12 mouse cellular contexts compared by ENCODE assay signal in genomic region chr12:109545875-109546732, GRCm38 (mm10). TPM values are rescaled to one million over a fixed set of nuclear protein-coding genes. Genes with fewer than 3 reads are reported as not detected.
DNase-seq lines count a peak whose midpoint lies in the region; ATAC-seq lines count a peak whose summit lies in the region.
"Had no signal": no experiment of that assay in that cellular context is flagged by ENCODE, and none has a peak within 500 bp of the region (broad histone marks: within the 10 kb centered on the region; RNA-seq: fewer than 3 reads in every experiment).

No protein-coding gene starts in this region.

- no peaks in the 10 kb centered on the region; the same call in 1 of the 2 replicates for H3K36me3 ChIP-seq in neural tube, embryonic 11.5 days (ENCODE audit: control insufficient read depth, insufficient read depth, low read length)
- H3K36me3 ChIP-seq in forebrain, embryonic 11.5 days (ENCODE audit: control insufficient read depth, insufficient read depth, low read length): no peaks in the 10 kb centered on the region
- peaks cover 50% of the 10 kb centered on the region for H3K36me3 ChIP-seq in midbrain, embryonic 13.5 days

- peak; percentile 28 for DNase-seq in adrenal gland, postnatal 25 days
- DNase-seq in adrenal gland, postnatal 14 days: no peak
- peak; percentile 56 for DNase-seq in neural tube, embryonic 11.5 days (ENCODE audit: low spot score)
- DNase-seq in neural tube, embryonic 10.5 days (ENCODE audit: extremely low spot score, low spot score): no peak
- peak; percentile 89 for DNase-seq in forebrain, embryonic 11.5 days (ENCODE audit: low spot score)
- no peak for DNase-seq in natural killer cell, adult 2 months (ENCODE audit: low spot score in 2 of 2)
- no peak for DNase-seq in layer of hippocampus, adult 8-10 months (ENCODE audit: low spot score in 2 of 2)
- DNase-seq: heart, postnatal 4 days; lung, postnatal 36 days had no signal

- H3K4me1 ChIP-seq in neural tube, embryonic 11.5 days (ENCODE audit: control insufficient read depth, insufficient read depth, low read length): peaks cover 4% of the 10 kb centered on the region; the same call in 1 of the 2 replicates
- H3K4me1 ChIP-seq in forebrain, embryonic 11.5 days (replicated peaks; ENCODE audit: control insufficient read depth, insufficient read depth, low read length): peaks cover 23% of the 10 kb centered on the region
- peaks cover 24% of the 10 kb centered on the region for H3K4me1 ChIP-seq in midbrain, embryonic 13.5 days (replicated peaks)

- no peak overlapping the region for H3K4me3 ChIP-seq in neural tube, embryonic 11.5 days (ENCODE audit: low read depth, low read length)
- no peak overlapping the region for H3K4me3 ChIP-seq in forebrain, embryonic 11.5 days (ENCODE audit: low read depth, low read length)
- H3K4me3 ChIP-seq in midbrain, embryonic 13.5 days (replicated peaks): no peak overlapping the region
- H3K4me3 ChIP-seq: limb, embryonic 12.5 days; neural tube, embryonic 13.5 days had no signal

- no peak overlapping the region for H3K9ac ChIP-seq in neural tube, embryonic 11.5 days (ENCODE audit: low read length)
- H3K9ac ChIP-seq in forebrain, embryonic 11.5 days (ENCODE audit: low read length): no peak overlapping the region
- no peak overlapping the region for H3K9ac ChIP-seq in midbrain, embryonic 13.5 days (replicated peaks)
- H3K9ac ChIP-seq: limb, embryonic 12.5 days; neural tube, embryonic 13.5 days had no signal

- H3K27me3 ChIP-seq in neural tube, embryonic 11.5 days (ENCODE audit: control insufficient read depth, insufficient read depth, low read length): no peaks in the 10 kb centered on the region
- no peaks in the 10 kb centered on the region for H3K27me3 ChIP-seq in forebrain, embryonic 11.5 days (ENCODE audit: control insufficient read depth, insufficient read depth, low read length)
- H3K27me3 ChIP-seq in midbrain, embryonic 13.5 days: 0 out of 2 replicates have a peak, but pooled peaks cover 7% of the 10 kb centered on the region
- H3K27me3 ChIP-seq: limb, embryonic 12.5 days; neural tube, embryonic 13.5 days had no signal

- H3K4me2 ChIP-seq in neural tube, embryonic 11.5 days (ENCODE audit: low read depth): no peak overlapping the region
- H3K4me2 ChIP-seq in forebrain, embryonic 11.5 days (ENCODE audit: low read depth, low read length, severe bottlenecking): peak overlapping the region; percentile 29; the same call in 1 of the 2 replicates
- peak overlapping the region; percentile 22; the same call in 1 of the 2 replicates for H3K4me2 ChIP-seq in midbrain, embryonic 13.5 days (replicated peaks)
- H3K4me2 ChIP-seq: limb, embryonic 12.5 days; neural tube, embryonic 13.5 days had no signal

- H3K27ac ChIP-seq in neural tube, embryonic 11.5 days (ENCODE audit: low read depth, low read length): no peak overlapping the region
- H3K27ac ChIP-seq in forebrain, embryonic 11.5 days (ENCODE audit: low read depth, low read length): peak overlapping the region; percentile 60
- H3K27ac ChIP-seq in midbrain, embryonic 13.5 days: peak overlapping the region; percentile 39; the same call in 1 of the 2 replicates
- H3K27ac ChIP-seq: limb, embryonic 12.5 days; neural tube, embryonic 13.5 days had no signal

- no peaks in the 10 kb centered on the region; the same call in 1 of the 2 replicates for H3K9me3 ChIP-seq in neural tube, embryonic 11.5 days (ENCODE audit: control insufficient read depth, low read length)
- peaks cover 10% of the 10 kb centered on the region; the same call in 1 of the 2 replicates for H3K9me3 ChIP-seq in forebrain, embryonic 11.5 days (ENCODE audit: control insufficient read depth, low read length)
- peaks cover 11% of the 10 kb centered on the region for H3K9me3 ChIP-seq in midbrain, embryonic 13.5 days

- 65% methylated on average over 30 of the region's 30 CpGs for WGBS in neural tube, embryonic 11.5 days
- WGBS in forebrain, embryonic 11.5 days: 26% methylated on average over 30 of the region's 30 CpGs
- 29% methylated on average over 30 of the region's 30 CpGs for WGBS in midbrain, embryonic 13.5 days

- 0 out of 2 replicates have a peak, but pooled peaks have one; percentile 24 for ATAC-seq in neural tube, embryonic 11.5 days (ENCODE audit: insufficient read depth, low FRiP score, low TSS enrichment)
- ATAC-seq in forebrain, embryonic 11.5 days (replicated peaks; ENCODE audit: low FRiP score): peak; percentile 86
- peak; percentile 64 for ATAC-seq in midbrain, embryonic 13.5 days

RNA-seq across cellular contexts. Expression of gene Rtl1, which starts 54.0 kb away (rescaled TPM):
- 2.9 and 3.1 TPM in 2 replicates for total RNA-seq in adrenal gland, postnatal 25 days (2021)
- 4.4 and 4.5 TPM in 2 replicates for total RNA-seq in adrenal gland, postnatal 14 days (2021)
- 1.0 and 1.1 TPM in 2 replicates for polyA plus RNA-seq in neural tube, embryonic 11.5 days (2014; fragmentation: Nextera tagmentation; extraction: Ambion mirVana)
- polyA plus RNA-seq in forebrain, embryonic 11.5 days (2014; fragmentation: Nextera tagmentation; extraction: Ambion mirVana): 0.97 and 1.2 TPM in 2 replicates
- 1.5 and 1.6 TPM in 2 replicates for polyA plus RNA-seq in midbrain, embryonic 13.5 days (2015; fragmentation: Nextera tagmentation; extraction: Ambion mirVana)
- total RNA-seq in layer of hippocampus, adult 8-10 months (2022): under 1 TPM in 3 of 4 experiments, not detected in 1; 0.08 to 0.13 (median 0.11) TPM

Comparison
In these comparisons a context has a peak if more than half of its experiments do, and no peak if none do; other contexts are left out.
1. DNase-seq: peak in adrenal gland, postnatal 25 days (single experiment), neural tube, embryonic 11.5 days (single experiment) and forebrain, embryonic 11.5 days (single experiment); none in adrenal gland, postnatal 14 days (single experiment), neural tube, embryonic 10.5 days (single experiment), natural killer cell, adult 2 months (0 of 2) and layer of hippocampus, adult 8-10 months (0 of 2).
2. ATAC-seq: peak in every context shown above with its lines; median percentile 86 in forebrain, embryonic 11.5 days; 64 in midbrain, embryonic 13.5 days; 24 in neural tube, embryonic 11.5 days.